Mouse (Mus musculus) spleen, postnatal 14 days (tissue): Measurements from ENCODE around the gene Klhl22.

Source experiments
- DNase-seq, 2 experiments: peaks; one replicate each; pipeline ENCODE4 v3.0.0; 2021 to 2022; ENCODE audit warnings: low spot score in 2 of 2

Gene Klhl22

GRCm38 (mm10) chr16:17833321-17833680 is 73.9 kb downstream of the Klhl22 start:
- DNase-seq: no peak

- DNase-seq: no peak
These were observed 74.4 kb downstream of the Klhl22 start for GRCm38 (mm10) chr16:17833681-17834399.

GRCm38 (mm10) chr16:17834543-17834942 is 75.1 kb downstream of the Klhl22 start:
- DNase-seq: no peak

GRCm38 (mm10) chr16:17835481-17835880 is 76.1 kb downstream of the Klhl22 start:
- no peak for DNase-seq

- no peak for DNase-seq
These were observed 78.6 kb downstream of the Klhl22 start, which contains the start of gene Car15 for GRCm38 (mm10) chr16:17838051-17838450. Gene Car15 (minus strand): TSS chr16:17838364.

GRCm38 (mm10) chr16:17839976-17840375 is 80.6 kb downstream of the Klhl22 start:
- DNase-seq: no peak

GRCm38 (mm10) chr16:17842437-17842836 is 83.0 kb downstream of the Klhl22 start:
- no peak for DNase-seq
